Mouse (Mus musculus): Measurements from ENCODE around the gene Tsnax.

The Tsnax gene

GRCm38 (mm10) chr8:125043394-125043793, 30.6 kb downstream of the Tsnax start:
- no peak for DNase-seq (ENCODE audit: low spot score in 2 of 2)

DNA sequence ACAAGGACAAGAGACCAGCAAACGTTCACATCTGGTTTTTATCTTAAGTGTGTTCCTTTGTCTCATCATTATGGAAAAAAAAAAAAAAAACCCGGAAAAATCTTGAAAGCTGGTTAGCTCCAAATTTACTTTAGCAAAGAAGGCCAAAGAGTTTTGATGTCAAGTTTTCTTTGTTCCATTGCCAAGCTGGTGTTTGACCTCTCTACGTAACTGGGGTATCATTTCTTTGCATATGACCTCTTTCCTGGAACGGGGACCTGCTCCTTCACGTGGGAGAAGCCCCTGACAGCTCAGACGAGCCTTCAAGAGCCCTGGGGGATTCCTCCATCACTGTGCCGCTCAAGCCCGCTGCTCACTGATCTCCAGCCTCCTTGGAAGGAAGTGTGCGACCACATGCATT, 31.1 kb downstream of the Tsnax start:
- DNase-seq (ENCODE audit: low spot score in 2 of 2) = no peak

- DNase-seq (ENCODE audit: low spot score in 2 of 2) = no peak
Observed at GRCm38 (mm10) chr8:125045760-125046159, 33.0 kb downstream of the Tsnax start.

DNA sequence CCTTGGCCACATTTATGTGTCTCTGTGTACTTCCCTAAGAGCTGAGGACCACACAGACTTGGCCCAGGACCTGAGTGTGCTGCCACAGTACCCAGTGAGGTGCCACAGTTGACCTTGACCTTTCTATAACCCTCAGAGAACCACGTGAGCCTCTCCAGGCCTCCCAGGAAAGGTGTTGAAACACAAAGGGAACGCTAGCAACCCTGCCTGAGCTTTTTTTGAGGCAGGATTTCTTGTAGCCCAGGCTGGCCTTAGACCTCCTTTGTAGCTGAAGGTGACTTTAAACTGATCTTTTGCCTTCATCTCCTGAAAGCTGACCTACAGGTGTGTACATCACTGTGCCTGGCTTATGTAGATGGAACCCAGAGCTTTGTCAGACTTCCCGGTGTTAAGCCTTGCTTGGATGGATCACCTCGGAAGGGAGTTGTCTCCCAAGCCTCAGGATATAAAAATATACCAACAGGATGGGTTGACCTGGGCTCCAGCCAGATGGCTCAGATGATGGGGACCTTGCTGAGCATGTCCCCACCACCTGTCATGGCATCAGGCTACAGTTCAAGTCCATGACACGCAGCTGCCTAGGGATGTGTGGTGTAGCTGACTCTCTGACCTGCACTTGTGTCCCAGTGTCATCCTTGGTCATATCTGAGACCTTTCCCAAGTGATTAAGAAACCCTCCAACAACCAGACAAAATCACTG, 36.4 kb downstream of the Tsnax start:
- no peak for DNase-seq (ENCODE audit: low spot score in 2 of 2)

- DNase-seq (ENCODE audit: low spot score in 2 of 2) = no peak
Observed at GRCm38 (mm10) chr8:125049826-125050225, 37.0 kb downstream of the Tsnax start.

- peak in 1 of 2 experiments; percentile 56 for DNase-seq (ENCODE audit: low spot score in 2 of 2)
Observed at GRCm38 (mm10) chr8:125052026-125052425, 39.2 kb downstream of the Tsnax start.

DNA sequence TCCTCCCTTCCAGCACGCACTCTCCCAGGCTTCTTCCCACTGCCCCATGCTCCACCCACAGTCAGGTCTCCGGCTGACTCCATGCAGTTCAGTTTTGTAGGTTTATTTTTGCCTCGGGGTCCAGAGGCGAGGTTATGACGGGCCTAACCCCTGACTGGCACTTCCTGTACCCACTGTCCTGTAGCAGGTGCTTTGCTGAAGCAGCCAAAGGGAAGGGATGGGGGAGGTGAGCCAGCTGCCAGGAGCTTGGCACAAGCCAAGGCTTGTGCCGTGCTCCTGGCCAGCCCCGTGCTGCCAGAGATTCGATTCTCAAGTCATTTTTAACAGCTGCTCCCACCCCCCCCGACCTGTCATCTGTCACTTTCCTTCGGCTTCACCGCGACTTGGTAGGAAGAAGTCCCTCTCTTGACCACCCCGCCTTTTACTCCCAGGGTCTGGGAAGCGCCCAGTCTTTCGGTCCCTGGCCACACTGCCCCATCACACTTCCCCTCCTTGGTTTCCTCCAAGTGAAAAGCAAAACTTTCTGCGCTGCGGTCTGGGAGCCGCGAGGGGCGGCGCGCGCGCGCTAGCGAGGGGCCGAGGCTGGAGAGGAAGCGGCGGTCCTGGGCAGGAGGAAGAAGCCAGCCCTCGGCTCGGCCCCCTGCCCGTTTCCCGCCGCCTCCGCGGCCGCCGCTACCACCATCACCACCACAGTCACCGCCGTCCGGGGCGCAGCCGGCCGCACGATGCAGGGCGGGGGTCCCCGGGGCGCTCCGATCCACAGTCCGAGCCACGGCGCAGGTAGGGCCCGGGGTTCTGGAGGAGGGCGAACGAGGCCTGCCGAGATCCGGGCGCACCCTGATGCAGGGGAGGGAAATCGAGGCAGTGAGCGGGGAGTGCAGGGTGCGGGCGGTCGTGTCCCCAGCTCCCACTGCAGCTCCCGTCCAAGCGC, 41.0 kb downstream of the Tsnax start, which contains the start of gene Disc1:
Disc1 (plus strand) TSS at position 691 of the 931 bp plus-strand sequence.
- DNase-seq (ENCODE audit: low spot score in 2 of 2) = peak; percentile 35 to 36

DNA sequence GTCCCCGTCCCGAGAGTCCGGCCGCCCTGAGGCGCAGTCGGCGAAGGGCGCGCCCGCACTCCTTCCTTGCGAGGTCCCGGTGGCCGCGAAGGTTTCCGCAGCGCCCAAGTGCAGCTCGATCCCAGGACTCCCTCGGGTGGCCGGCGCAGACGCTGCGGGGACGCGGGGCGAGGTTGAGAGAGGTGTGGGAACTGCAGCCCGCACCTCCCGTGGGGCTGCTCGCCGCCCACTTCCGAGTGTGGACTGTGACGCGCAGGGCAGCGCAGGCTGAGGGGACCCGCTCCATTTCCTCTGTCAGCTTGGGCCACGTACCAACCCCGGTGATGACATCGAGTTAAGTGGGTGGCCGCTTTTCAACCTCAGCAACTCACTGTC, 41.6 kb downstream of the Tsnax start:
- peak; percentile 31 to 33 for DNase-seq (ENCODE audit: low spot score in 2 of 2)

DNA sequence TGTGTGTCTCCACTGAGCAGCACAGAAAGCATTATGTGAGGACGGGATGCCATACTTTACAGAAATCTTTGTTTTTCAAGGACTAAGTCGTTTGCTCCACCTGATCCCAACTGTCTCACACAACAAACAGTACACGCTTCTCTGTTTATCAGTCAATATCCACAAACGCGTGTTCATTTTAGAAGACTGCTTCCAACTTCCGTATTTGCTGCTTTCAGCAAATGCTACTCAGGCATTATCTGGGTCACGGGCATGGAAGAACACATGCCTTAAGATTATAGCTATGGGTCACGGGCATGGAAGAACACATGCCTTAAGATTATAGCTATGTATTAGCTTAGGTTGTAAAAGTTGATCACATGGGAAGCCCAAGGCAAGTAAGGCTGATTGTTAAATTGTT, 48.1 kb downstream of the Tsnax start:
- no peak for DNase-seq (ENCODE audit: low spot score in 2 of 2)

DNA sequence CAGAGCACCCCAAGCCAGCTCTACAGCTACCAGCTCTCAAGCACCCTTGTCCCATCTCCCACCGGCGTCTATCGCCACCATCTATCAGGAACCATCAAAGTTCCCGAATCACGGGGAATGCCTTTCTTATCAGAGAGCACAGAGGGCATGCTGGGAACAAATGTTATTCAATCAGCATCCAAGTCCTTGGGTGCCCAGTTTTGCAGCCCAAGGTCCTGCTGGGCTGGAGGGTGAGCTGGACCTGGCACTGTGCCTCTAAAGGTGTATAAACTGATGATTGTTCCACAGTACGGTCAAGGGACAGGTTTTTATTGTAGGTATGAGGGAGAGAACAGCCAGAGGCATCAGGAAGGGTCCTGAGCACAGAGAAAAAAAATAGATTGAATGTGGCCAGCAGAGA, 52.8 kb downstream of the Tsnax start:
- DNase-seq (ENCODE audit: low spot score in 2 of 2) = no peak

DNA sequence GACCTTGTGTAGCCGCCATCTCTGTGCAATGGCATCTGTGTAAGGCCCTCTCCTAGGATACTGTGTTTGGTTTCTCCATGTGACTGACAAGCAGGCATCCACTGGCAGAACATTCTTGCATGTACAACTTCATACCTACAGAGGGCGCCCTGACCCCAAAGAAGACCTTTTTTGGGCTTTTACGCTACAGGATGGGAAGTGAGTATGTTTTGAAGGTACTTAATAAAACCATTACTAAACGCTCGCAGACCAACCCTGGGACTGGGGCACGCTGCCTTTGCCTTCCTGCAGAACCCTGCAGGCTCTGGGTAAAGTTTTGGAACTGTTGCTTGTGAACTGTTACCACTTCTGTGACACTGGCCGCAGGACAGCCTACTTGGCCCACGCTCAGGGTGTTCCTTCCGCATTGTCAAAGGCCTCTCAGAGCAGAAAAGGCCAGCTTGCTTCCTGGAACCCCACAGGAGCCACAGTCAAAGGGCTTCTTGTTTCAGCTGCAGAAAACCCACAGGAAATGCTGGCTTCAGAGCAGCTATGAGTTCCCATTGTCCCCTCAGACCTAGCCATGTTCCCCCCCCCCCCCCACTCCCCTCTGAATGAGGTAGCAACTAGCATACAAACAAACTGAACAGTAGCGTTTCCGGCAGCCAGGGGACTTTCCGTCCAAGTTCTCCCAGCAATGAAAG, 54.3 kb downstream of the Tsnax start:
- DNase-seq (ENCODE audit: low spot score in 2 of 2) = peak; percentile 52 to 79

DNA sequence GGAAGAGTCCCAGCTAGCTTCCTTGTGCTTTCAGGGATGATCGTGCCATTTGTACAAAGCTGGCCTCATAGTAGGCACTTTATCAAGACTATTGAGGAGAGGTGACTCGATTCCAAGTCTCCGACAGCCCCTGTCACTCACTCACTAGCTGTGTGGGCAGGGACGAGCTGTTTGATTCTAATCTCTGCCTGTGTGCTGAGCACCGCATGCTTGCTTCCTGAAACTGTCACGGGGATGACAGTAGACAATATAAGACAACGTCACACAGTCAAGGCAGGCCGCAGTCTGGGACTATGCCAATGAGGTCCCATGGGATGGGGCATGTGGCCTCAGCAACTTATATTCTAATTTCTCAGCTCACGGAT, 54.8 kb downstream of the Tsnax start:
- no peak for DNase-seq (ENCODE audit: low spot score in 2 of 2)

DNA sequence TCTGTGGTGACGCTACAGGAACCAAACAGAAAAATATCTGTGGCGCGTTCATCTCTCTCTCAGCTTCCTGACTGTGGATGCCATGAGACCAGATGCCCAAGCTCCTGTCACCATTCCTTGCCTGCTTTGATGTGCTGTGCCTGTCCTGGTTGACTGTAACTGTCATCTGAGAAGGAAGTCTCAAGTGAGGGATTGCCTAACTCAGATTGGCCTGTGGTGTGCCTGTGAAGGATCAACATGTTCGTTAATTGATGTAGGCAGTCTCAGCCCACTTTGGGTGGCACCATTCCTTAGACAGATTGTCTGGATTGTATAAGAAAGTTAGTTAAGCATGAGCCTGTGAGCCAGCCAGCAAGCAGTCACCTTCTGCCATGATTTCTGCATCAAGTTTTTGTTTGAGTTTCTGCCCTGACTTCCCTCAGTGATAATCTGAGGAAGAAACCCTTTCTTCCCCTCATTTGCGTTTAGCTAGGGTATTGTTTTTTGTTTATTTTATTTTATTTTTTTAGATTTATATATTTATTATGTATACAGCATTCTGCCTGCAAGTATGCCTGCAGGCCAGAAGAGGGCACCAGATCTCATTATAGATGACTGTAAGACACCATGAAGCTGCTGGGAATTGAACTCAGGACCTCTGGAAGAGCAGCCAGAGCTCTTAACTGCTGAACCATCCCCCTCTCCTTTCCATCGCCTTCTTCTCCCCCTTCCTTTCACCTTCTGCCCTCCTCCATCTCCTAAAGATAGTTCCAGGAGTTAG, 55.5 kb downstream of the Tsnax start:
- DNase-seq (ENCODE audit: low spot score in 2 of 2) = no peak

DNA sequence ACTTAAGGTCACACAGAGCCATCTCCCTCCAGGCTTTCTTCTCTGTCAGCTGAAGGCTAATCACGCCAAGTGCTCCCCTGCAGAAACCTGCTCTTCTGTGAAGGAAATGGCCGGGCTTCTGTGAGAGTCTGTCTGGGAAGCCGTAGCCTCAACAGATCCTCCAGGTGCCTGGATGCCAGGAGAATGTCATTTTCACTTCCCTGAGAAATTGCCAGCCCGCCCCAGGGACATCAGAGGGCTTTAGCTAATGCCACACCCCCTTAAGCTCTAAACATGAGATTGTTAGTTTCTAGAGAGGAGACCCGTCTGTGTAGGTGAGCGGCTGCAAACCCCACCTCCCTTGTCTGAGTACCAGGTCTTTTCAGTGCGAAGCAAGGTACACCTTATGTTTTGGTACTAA, 56.5 kb downstream of the Tsnax start:
- DNase-seq (ENCODE audit: low spot score in 2 of 2) = no peak

DNA sequence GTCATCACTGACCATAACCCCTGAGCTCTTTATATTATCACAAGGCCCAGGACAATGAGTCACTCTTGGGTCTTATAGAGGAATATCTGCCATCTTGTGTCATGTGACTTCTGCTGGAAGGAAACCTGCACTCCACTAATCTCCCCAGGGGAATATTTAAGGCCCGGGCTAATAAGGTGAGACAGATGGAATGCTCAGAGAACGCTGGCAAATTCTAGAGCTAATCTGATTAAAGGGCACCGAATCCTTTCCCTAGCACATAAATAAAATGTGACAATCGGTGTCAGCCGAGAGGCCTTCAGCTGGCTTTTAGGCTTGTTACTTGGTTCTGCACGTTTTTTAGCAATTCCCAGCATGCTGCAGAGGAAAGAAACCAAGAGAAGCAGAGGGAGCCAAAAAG, 56.9 kb downstream of the Tsnax start:
- DNase-seq (ENCODE audit: low spot score in 2 of 2) = no peak

- DNase-seq (ENCODE audit: low spot score in 2 of 2) = no peak
Observed at GRCm38 (mm10) chr8:125074141-125074540, 61.3 kb downstream of the Tsnax start.

- no peak for DNase-seq (ENCODE audit: low spot score in 2 of 2)
Observed at GRCm38 (mm10) chr8:125074581-125074980, 61.8 kb downstream of the Tsnax start.

- no peak for DNase-seq (ENCODE audit: low spot score in 2 of 2)
Observed at GRCm38 (mm10) chr8:125075389-125075788, 62.6 kb downstream of the Tsnax start.

- DNase-seq (ENCODE audit: low spot score in 2 of 2) = no peak
Observed at GRCm38 (mm10) chr8:125077326-125077725, 64.5 kb downstream of the Tsnax start.

- DNase-seq (ENCODE audit: low spot score in 2 of 2) = peak; percentile 60 to 65
Observed at GRCm38 (mm10) chr8:125078771-125079384, 66.1 kb downstream of the Tsnax start.
